ENCODE assay signal across 26 mouse cellular contexts in genomic region chr9:79233081-79233480, GRCm38 (mm10).
DNase-seq lines count a peak whose midpoint lies in the region; ATAC-seq and TF ChIP-seq lines count a peak whose summit lies in the region.
"Had no signal": no experiment of that assay in that cellular context is flagged by ENCODE, and none has a peak within 500 bp of the region (broad histone marks: within the 10 kb centered on the region; RNA-seq: fewer than 3 reads in every experiment).

No protein-coding gene starts in this region.

- TF ChIP-seq POLR2A in thymus, adult 2 months (IDR thresholded peaks at IDR 0.05; ENCODE audit: control insufficient read depth, extremely low read depth, insufficient read depth, low read length, poor library complexity), result no peak

- TF ChIP-seq CTCF in intestine, postnatal 0 days (IDR thresholded peaks at IDR 0.05; ENCODE audit: low read depth), result no peak
- no peak for TF ChIP-seq CTCF in thymus, adult 2 months (IDR thresholded peaks at IDR 0.05; ENCODE audit: borderline replicate concordance, control insufficient read depth, extremely low read depth, insufficient read depth, low read length, poor library complexity)

- no peak for ATAC-seq in intestine, postnatal 0 days
- ATAC-seq: forebrain, embryonic 14.5 days; midbrain, embryonic 15.5 days had no signal

- H3K9ac ChIP-seq in intestine, postnatal 0 days (ENCODE audit: low read depth, low read length), result no peak overlapping the region
- H3K9ac ChIP-seq: embryonic facial prominence, embryonic 15.5 days; hindbrain, embryonic 13.5 days; limb, embryonic 12.5 days; liver, embryonic 15.5 days; lung, embryonic 14.5 days; midbrain, embryonic 15.5 days; neural tube, embryonic 15.5 days had no signal

- 42% methylated on average over 3 of the region's 3 CpGs for WGBS in embryonic facial prominence, embryonic 10.5 days
- 76% methylated on average over 3 of the region's 3 CpGs for WGBS in intestine, postnatal 0 days
- WGBS in thymus, adult 2 months, result 82% methylated on average over 3 of the region's 3 CpGs

- H3K4me2 ChIP-seq in intestine, postnatal 0 days (replicated peaks; ENCODE audit: low read depth), result no peak overlapping the region
- H3K4me2 ChIP-seq: embryonic facial prominence, embryonic 15.5 days; hindbrain, embryonic 13.5 days; limb, embryonic 12.5 days; liver, embryonic 15.5 days; lung, embryonic 14.5 days; midbrain, embryonic 15.5 days; neural tube, embryonic 15.5 days had no signal

- no peaks in the 10 kb centered on the region for H3K9me3 ChIP-seq in embryonic facial prominence, embryonic 10.5 days
- no peaks in the 10 kb centered on the region for H3K9me3 ChIP-seq in intestine, postnatal 0 days (ENCODE audit: control insufficient read depth)
- H3K9me3 ChIP-seq: embryonic facial prominence, embryonic 15.5 days; hindbrain, embryonic 13.5 days; limb, embryonic 12.5 days; liver, embryonic 15.5 days; midbrain, embryonic 10.5 days; midbrain, embryonic 15.5 days; neural tube, embryonic 15.5 days had no signal

- no peak overlapping the region for H3K4me3 ChIP-seq in embryonic facial prominence, embryonic 10.5 days
- no peak overlapping the region for H3K4me3 ChIP-seq in intestine, postnatal 0 days (ENCODE audit: low read depth, low read length)
- H3K4me3 ChIP-seq in thymus, adult 2 months (ENCODE audit: control insufficient read depth, insufficient read depth, low read length), result no peak overlapping the region
- H3K4me3 ChIP-seq: embryonic facial prominence, embryonic 15.5 days; hindbrain, embryonic 13.5 days; limb, embryonic 12.5 days; liver, embryonic 15.5 days; midbrain, embryonic 10.5 days; midbrain, embryonic 15.5 days; neural tube, embryonic 15.5 days had no signal

- H3K27ac ChIP-seq in embryonic facial prominence, embryonic 10.5 days (replicated peaks), result no peak overlapping the region; the same call in 1 of the 2 replicates
- no peak overlapping the region for H3K27ac ChIP-seq in intestine, postnatal 0 days (ENCODE audit: low read depth, low read length)
- no peak overlapping the region for H3K27ac ChIP-seq in thymus, adult 2 months (ENCODE audit: control insufficient read depth, insufficient read depth, low read length)
- H3K27ac ChIP-seq: embryonic facial prominence, embryonic 15.5 days; hindbrain, embryonic 13.5 days; kidney, postnatal 0 days; limb, embryonic 12.5 days; liver, embryonic 15.5 days; midbrain, embryonic 10.5 days; midbrain, embryonic 15.5 days; neural tube, embryonic 15.5 days had no signal

- peaks cover 10% of the 10 kb centered on the region; the same call in 1 of the 2 replicates for H3K4me1 ChIP-seq in embryonic facial prominence, embryonic 10.5 days
- no peaks in the 10 kb centered on the region for H3K4me1 ChIP-seq in intestine, postnatal 0 days (replicated peaks; ENCODE audit: control insufficient read depth, insufficient read depth, low read length)
- no peaks in the 10 kb centered on the region for H3K4me1 ChIP-seq in thymus, adult 2 months (replicated peaks; ENCODE audit: control insufficient read depth, insufficient read depth, low read length)
- H3K4me1 ChIP-seq: embryonic facial prominence, embryonic 15.5 days; hindbrain, embryonic 13.5 days; limb, embryonic 12.5 days; liver, embryonic 15.5 days; midbrain, embryonic 10.5 days; midbrain, embryonic 15.5 days; neural tube, embryonic 15.5 days had no signal

- peak; percentile 14 for DNase-seq in retina, postnatal 1 day
- no peak for DNase-seq in retina, embryonic 14.5 days (ENCODE audit: low spot score)
- DNase-seq in embryonic facial prominence, embryonic 10.5 days (ENCODE audit: low spot score), result peak; percentile 32
- peak; percentile 70 for DNase-seq in hindlimb bud, embryonic 11.5 days (ENCODE audit: extremely low spot score, low read depth, low spot score)
- DNase-seq in urinary bladder, adult 2 months (ENCODE audit: low spot score), result no peak
- DNase-seq in thymus, adult 2 months, result no peak
- DNase-seq: adrenal gland, postnatal 14 days; cerebellum, adult 18-20 months; cerebellum, postnatal 10 days; kidney, adult 2 months; layer of hippocampus, adult 9-11 months; lung, embryonic 14.5 days; lung, postnatal 14 days; right cerebral cortex, adult 18-20 months; spleen, adult 18-20 months; thymus, postnatal 36 days had no signal

- no peaks in the 10 kb centered on the region for H3K27me3 ChIP-seq in embryonic facial prominence, embryonic 10.5 days (replicated peaks; ENCODE audit: low read depth, poor library complexity, severe bottlenecking)
- no peaks in the 10 kb centered on the region for H3K27me3 ChIP-seq in intestine, postnatal 0 days (replicated peaks; ENCODE audit: control insufficient read depth, insufficient read depth, low read length)
- H3K27me3 ChIP-seq in thymus, adult 2 months (ENCODE audit: control insufficient read depth, insufficient read depth, low read length), result no peaks in the 10 kb centered on the region
- H3K27me3 ChIP-seq: embryonic facial prominence, embryonic 15.5 days; hindbrain, embryonic 13.5 days; limb, embryonic 12.5 days; liver, embryonic 15.5 days; midbrain, embryonic 15.5 days; neural tube, embryonic 15.5 days had no signal

- no peaks in the 10 kb centered on the region for H3K36me3 ChIP-seq in embryonic facial prominence, embryonic 10.5 days (replicated peaks)
- no peaks in the 10 kb centered on the region for H3K36me3 ChIP-seq in intestine, postnatal 0 days (ENCODE audit: control insufficient read depth, insufficient read depth)
- H3K36me3 ChIP-seq in thymus, adult 2 months (ENCODE audit: control insufficient read depth, insufficient read depth, low read length), result no peaks in the 10 kb centered on the region
- H3K36me3 ChIP-seq: embryonic facial prominence, embryonic 15.5 days; hindbrain, embryonic 13.5 days; limb, embryonic 12.5 days; liver, embryonic 15.5 days; midbrain, embryonic 10.5 days; midbrain, embryonic 15.5 days; neural tube, embryonic 15.5 days had no signal

Comparison
In these comparisons a context has a peak if more than half of its experiments do, and no peak if none do; other contexts are left out.
1. DNase-seq: peak in retina, postnatal 1 day (single experiment), embryonic facial prominence, embryonic 10.5 days (single experiment) and hindlimb bud, embryonic 11.5 days (single experiment); none in retina, embryonic 14.5 days (single experiment), urinary bladder, adult 2 months (single experiment) and thymus, adult 2 months (single experiment).